Mouse (Mus musculus) CH12.LX (cell line): Measurements from ENCODE around the gene Padi1. TPM values are rescaled to one million over a fixed set of nuclear protein-coding genes. Genes with fewer than 3 reads are reported as not detected.

Experiments used
- DNase-seq: peaks from one replicate; pipeline ENCODE4 v3.0.0-alpha.2; 2013; ENCODE audit errors: extremely low read depth
- H3K27ac ChIP-seq: 2 replicates; pipeline ENCODE4 v1.5.1; 2012; ENCODE audit warnings: low read depth, mild to moderate bottlenecking, control low read depth, moderate library complexity; ENCODE audit not compliant: insufficient read depth
- H3K27me3 ChIP-seq: replicated peaks from 2 replicates; pipeline ENCODE3; 2012; ENCODE audit warnings: inconsistent platforms
- H3K36me3 ChIP-seq, 2 experiments: replicated peaks in 1 of 2; 2 replicates each; pipeline versions ENCODE3 to v1.6.1; 2012; ENCODE audit warnings: inconsistent platforms in 1 of 2, low read length in 1 of 2, mild to moderate bottlenecking in 1 of 2, mixed read lengths in 1 of 2, moderate library complexity in 1 of 2; ENCODE audit not compliant: control insufficient read depth in 1 of 2, insufficient read depth in 1 of 2
- H3K4me1 ChIP-seq, 2 experiments: 2 replicates each; pipeline ENCODE4 v1.6.1; 2012; ENCODE audit warnings: inconsistent platforms in 1 of 2, moderate library complexity in 1 of 2; ENCODE audit not compliant: insufficient read depth in 2 of 2, control insufficient read depth in 1 of 2
- H3K4me2 ChIP-seq: 2 replicates; pipeline ENCODE4 v1.6.1; 2012; ENCODE audit warnings: low read depth, mild to moderate bottlenecking, control low read depth; ENCODE audit not compliant: poor library complexity, insufficient read depth, severe bottlenecking
- H3K4me3 ChIP-seq, 3 experiments: fragments of 150-350 bp in 1 of 3; sonication (generic) in 1 of 3; replicated peaks in 1 of 3; 2 replicates each; pipeline versions ENCODE3 to v1.5.1; 2011 to 2012; ENCODE audit warnings: low read depth in 2 of 3, low read length in 2 of 3, mild to moderate bottlenecking in 2 of 3, moderate library complexity in 2 of 3, control low read depth in 1 of 3, improper control_type of control experiment in 1 of 3, inconsistent platforms in 1 of 3, mixed read lengths in 1 of 3; ENCODE audit not compliant: poor library complexity in 1 of 3
- H3K79me2 ChIP-seq: replicated peaks from 2 replicates; pipeline ENCODE4 v1.6.1; 2012; ENCODE audit warnings: mild to moderate bottlenecking, moderate library complexity; ENCODE audit not compliant: control insufficient read depth, poor library complexity, insufficient read depth, severe bottlenecking; ENCODE audit errors: extremely low read depth
- H3K9ac ChIP-seq: 2 replicates; pipeline ENCODE4 v1.6.1; 2012; ENCODE audit warnings: low read depth, mild to moderate bottlenecking, control low read depth, moderate library complexity; ENCODE audit not compliant: insufficient read depth
- H3K9me3 ChIP-seq: replicated peaks from 2 replicates; pipeline ENCODE3; 2012; ENCODE audit warnings: low read length, inconsistent platforms, mixed read lengths
- BHLHE40 ChIP-seq: IDR thresholded peaks from 2 replicates; pipeline ENCODE4 v1.6.1; 2011; ENCODE audit warnings: mild to moderate bottlenecking, low read depth, low read length, improper control_type of control experiment
- CHD1 ChIP-seq: IDR thresholded peaks from 2 replicates; pipeline ENCODE4 v1.6.1; 2012; ENCODE audit warnings: low read depth, low read length, improper control_type of control experiment, inconsistent platforms
- CHD2 ChIP-seq: IDR thresholded peaks from 2 replicates; pipeline ENCODE4 v1.6.1; 2011; ENCODE audit warnings: low read length, improper control_type of control experiment
- CTCF ChIP-seq, 2 experiments: IDR thresholded peaks in 1 of 2; conservative IDR thresholded peaks in 1 of 2; 2 replicates each; pipeline ENCODE4 v1.5.1; 2011 to 2012; ENCODE audit warnings: low read depth in 2 of 2, low read length in 2 of 2, improper control_type of control experiment in 1 of 2, inconsistent platforms in 1 of 2, mild to moderate bottlenecking in 1 of 2, moderate library complexity in 1 of 2
- E2F4 ChIP-seq: IDR thresholded peaks from 2 replicates; pipeline ENCODE4 v1.6.1; 2011; ENCODE audit warnings: low read depth, low read length, improper control_type of control experiment; ENCODE audit not compliant: insufficient replicate concordance
- ELF1 ChIP-seq: IDR thresholded peaks from 2 replicates; pipeline ENCODE4 v1.6.1; 2014; ENCODE audit warnings: low read depth, mild to moderate bottlenecking, inconsistent platforms, low read length, improper control_type of control experiment
- ETS1 ChIP-seq: conservative IDR thresholded peaks from 2 replicates; pipeline ENCODE4 v1.6.1; 2012; ENCODE audit warnings: low read depth, mild to moderate bottlenecking, inconsistent platforms, low read length, improper control_type of control experiment, moderate library complexity
- GABPA ChIP-seq: IDR thresholded peaks from 2 replicates; pipeline ENCODE4 v1.6.1; 2012; ENCODE audit warnings: low read depth, low read length, improper control_type of control experiment, inconsistent platforms; ENCODE audit not compliant: insufficient replicate concordance
- HCFC1 ChIP-seq: IDR thresholded peaks from 2 replicates; pipeline ENCODE4 v1.6.1; 2012; ENCODE audit warnings: low read depth, mild to moderate bottlenecking, inconsistent platforms, low read length, improper control_type of control experiment
- IRF4 ChIP-seq: IDR thresholded peaks from 2 replicates; pipeline ENCODE4 v1.6.1; 2014; ENCODE audit warnings: low read depth, mild to moderate bottlenecking, inconsistent platforms, low read length, improper control_type of control experiment
- JUN ChIP-seq: IDR thresholded peaks from 2 replicates; pipeline ENCODE4 v1.6.1; 2011; ENCODE audit warnings: low read depth, mild to moderate bottlenecking, low read length, improper control_type of control experiment, moderate library complexity; ENCODE audit not compliant: insufficient read depth
- JUND ChIP-seq: conservative IDR thresholded peaks from 2 replicates; pipeline ENCODE4 v1.6.1; 2011; ENCODE audit warnings: low read depth, low read length, improper control_type of control experiment
- KAT2A ChIP-seq: IDR thresholded peaks from 2 replicates; pipeline ENCODE4 v1.6.1; 2012; ENCODE audit warnings: low read length, improper control_type of control experiment, inconsistent platforms; ENCODE audit not compliant: insufficient replicate concordance
- MAZ ChIP-seq: IDR thresholded peaks from 2 replicates; pipeline ENCODE4 v1.6.1; 2012; ENCODE audit warnings: low read depth, mild to moderate bottlenecking, inconsistent platforms, low read length, improper control_type of control experiment, moderate library complexity
- MEF2A ChIP-seq: IDR thresholded peaks from 2 replicates; pipeline ENCODE4 v1.6.1; 2014; ENCODE audit warnings: low read depth, mild to moderate bottlenecking, inconsistent platforms, low read length, improper control_type of control experiment, borderline replicate concordance
- MXI1 ChIP-seq: IDR thresholded peaks from 2 replicates; pipeline ENCODE4 v1.6.1; 2011; ENCODE audit warnings: mild to moderate bottlenecking, low read depth, low read length, improper control_type of control experiment
- NELFE ChIP-seq: IDR thresholded peaks from 2 replicates; pipeline ENCODE4 v1.6.1; 2011; ENCODE audit warnings: low read depth, low read length, improper control_type of control experiment
- NRF1 ChIP-seq: IDR thresholded peaks from 2 replicates; pipeline ENCODE4 v1.6.1; 2014; ENCODE audit warnings: low read depth, mild to moderate bottlenecking, inconsistent platforms, low read length, improper control_type of control experiment, moderate library complexity
- PAX5 ChIP-seq: IDR thresholded peaks from 2 replicates; pipeline ENCODE4 v1.6.1; 2012; ENCODE audit warnings: low read length, inconsistent platforms, mixed read lengths
- POLR2A ChIP-seq: IDR thresholded peaks from 2 replicates; pipeline ENCODE4 v1.6.1; 2011; ENCODE audit warnings: low read depth, mild to moderate bottlenecking, improper control_type of control experiment, low read length
- RAD21 ChIP-seq: IDR thresholded peaks from 2 replicates; pipeline ENCODE4 v1.6.1; 2011; ENCODE audit warnings: low read depth, mild to moderate bottlenecking, low read length, improper control_type of control experiment, moderate library complexity
- SIN3A ChIP-seq: IDR thresholded peaks from 2 replicates; pipeline ENCODE4 v1.6.1; 2012; ENCODE audit warnings: low read length, improper control_type of control experiment, inconsistent platforms
- UBTF ChIP-seq: IDR thresholded peaks from 2 replicates; pipeline ENCODE4 v1.6.1; 2012; ENCODE audit warnings: low read depth, mild to moderate bottlenecking, inconsistent platforms, low read length, improper control_type of control experiment, moderate library complexity
- USF1 ChIP-seq: IDR thresholded peaks from 2 replicates; pipeline ENCODE4 v1.6.1; 2014; ENCODE audit warnings: low read depth, mild to moderate bottlenecking, inconsistent platforms, low read length, improper control_type of control experiment
- USF2 ChIP-seq: conservative IDR thresholded peaks from 2 replicates; pipeline ENCODE4 v1.6.1; 2011; ENCODE audit warnings: low read depth, low read length, improper control_type of control experiment
- ZC3H11A ChIP-seq: IDR thresholded peaks from 2 replicates; pipeline ENCODE4 v1.6.1; 2012; ENCODE audit warnings: low read depth, mild to moderate bottlenecking, inconsistent platforms, low read length, improper control_type of control experiment
- ZKSCAN1 ChIP-seq: IDR thresholded peaks from 2 replicates; pipeline ENCODE4 v1.6.1; 2012; ENCODE audit warnings: low read depth, inconsistent platforms, low read length, improper control_type of control experiment, borderline replicate concordance
- ZNF384 ChIP-seq: IDR thresholded peaks from 2 replicates; pipeline ENCODE4 v1.6.1; 2012; ENCODE audit warnings: low read depth, low read length, improper control_type of control experiment, inconsistent platforms
- dilution Hi-C: fragments of 300-500 bp; cut with MboI; formaldehyde crosslinking; loops from 2 replicates; pipeline ENCODE4 v1.14.3; 2020; ENCODE audit warnings: low sequenced_read_pairs; ENCODE audit not compliant: extremely low pct_unique_long_range_greater_than_20kb, extremely low pct_ligation_motif_present
- in situ Hi-C: fragments of 300-500 bp; cut with MboI; formaldehyde crosslinking; loops from 3 replicates; pipeline ENCODE4 v1.14.3; 2019; ENCODE audit warnings: low sequenced_read_pairs, low pct_ligation_motif_present, low pct_unique_long_range_greater_than_20kb, mixed read lengths
- polyA plus RNA-seq: library from polyadenylated mRNA; unstranded; fragments of >175 nt; gene quantifications from 2 replicates; pipeline ENCODE4 v1.2.1, GENCODE M21; 2012; ENCODE audit warnings: low read depth; ENCODE audit not compliant: insufficient read length
- total RNA-seq, 2 experiments: library from RNA; depleted of rRNA; stranded (reverse); fragments of 300-350 nt in 1 of 2; fragments of >200 nt in 1 of 2; gene quantifications; 2 replicates each; pipeline ENCODE4 v1.2.3; 2012 to 2014

The Padi1 gene
- total and polyA plus RNA-seq, 3 experiments: 0.04 TPM; not detected in 2

DNA sequence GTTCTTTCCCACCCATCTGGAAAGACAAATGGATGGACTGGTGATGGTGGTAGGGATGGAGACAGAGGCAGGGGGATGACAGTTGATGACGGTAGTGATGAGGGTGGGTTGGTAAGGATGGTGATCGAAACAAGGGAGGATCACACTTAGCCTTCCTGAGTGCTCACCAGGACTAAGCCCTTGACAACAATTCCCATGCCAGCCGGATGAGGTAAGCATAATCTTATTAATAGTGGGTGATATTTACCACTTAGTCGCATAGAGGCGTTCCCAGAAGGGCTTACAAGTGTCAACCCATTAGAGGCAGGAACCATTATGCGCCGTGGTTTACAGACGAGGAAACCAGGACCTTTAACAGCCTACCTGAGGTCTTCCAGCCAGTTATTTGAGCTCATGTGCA, 24.4 kb upstream of the Padi1 start:
- H3K79me2 ChIP-seq: no peaks in the 10 kb centered on the region
- peaks cover 0 to 4% of the 10 kb centered on the region in 2 experiments; a peak in 2 of 4 replicates for H3K4me1 ChIP-seq
- peaks cover 16% of the 10 kb centered on the region for H3K9me3 ChIP-seq
- peaks cover 50% of the 10 kb centered on the region for H3K27me3 ChIP-seq
- no peak overlapping the region for H3K4me3 ChIP-seq
- in situ Hi-C loops (no loop called here), dilution Hi-C loops (no loop called here)
- no peak for DNase-seq
- H3K36me3 ChIP-seq: no peaks in the 10 kb centered on the region
- no peak overlapping the region for H3K4me2 ChIP-seq
- TF ChIP-seq JUND (no peak), USF2 (no peak), BHLHE40 (no peak), E2F4 (no peak), CHD1 (no peak), ZC3H11A (no peak), SIN3A (no peak), UBTF (no peak), CHD2 (no peak), KAT2A (no peak), MXI1 (no peak), MAZ (no peak), USF1 (no peak), NELFE (no peak), NRF1 (no peak)
- no peak overlapping the region for H3K27ac ChIP-seq
- H3K9ac ChIP-seq: no peak overlapping the region

DNA sequence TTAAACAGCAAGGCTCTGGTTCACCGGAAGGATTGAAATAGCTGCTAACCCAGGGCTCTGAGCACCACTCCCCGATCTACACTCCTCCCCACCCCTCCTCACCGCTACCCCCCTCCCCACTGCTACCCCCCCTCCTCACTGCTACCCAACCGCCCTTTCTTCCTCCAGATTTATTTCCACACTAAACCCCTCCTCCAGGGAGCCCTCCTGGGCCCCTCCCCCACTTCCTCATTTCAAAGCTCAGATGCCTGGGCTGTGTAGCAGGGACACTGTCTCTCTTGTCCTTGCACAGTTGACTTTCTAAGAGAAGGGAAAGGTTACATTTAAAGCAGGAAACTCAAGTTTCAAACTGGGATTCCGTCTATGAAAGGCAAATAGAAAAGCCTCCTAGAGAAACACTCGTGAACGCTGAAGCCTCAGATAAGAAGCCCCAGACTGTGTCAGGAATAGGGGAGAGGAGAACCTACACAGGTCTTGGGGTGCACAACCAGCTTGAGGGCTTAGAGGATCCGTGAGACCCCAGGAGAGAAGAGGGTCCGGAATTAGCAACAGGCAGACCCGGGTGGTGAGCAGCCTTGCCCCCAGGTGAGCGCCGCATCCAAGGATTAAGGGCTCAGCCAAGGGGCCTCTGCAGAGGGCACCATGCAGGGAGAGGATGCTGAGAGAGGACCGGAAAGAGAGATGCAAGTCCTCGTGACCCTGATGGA, 23.1 kb upstream of the Padi1 start:
- Histone ChIP-seq H3K36me3 (no peaks in the 10 kb centered on the region), H3K4me1 (peaks cover 0 to 4% of the 10 kb centered on the region in 2 experiments; a peak in 2 of 4 replicates), H3K27ac (no peak overlapping the region), H3K9me3 (peaks cover 8% of the 10 kb centered on the region), H3K4me3 (no peak overlapping the region), H3K4me2 (0 out of 2 replicates have a peak overlapping the region, but pooled peaks have one; percentile 18), H3K79me2 (no peaks in the 10 kb centered on the region), H3K27me3 (peaks cover 51% of the 10 kb centered on the region), H3K9ac (no peak overlapping the region)
- DNase-seq: peak; percentile 39
- no peak for TF ChIP-seq POLR2A
- TF ChIP-seq CHD1: no peak
- TF ChIP-seq PAX5: no peak
- no peak for TF ChIP-seq IRF4
- TF ChIP-seq UBTF: no peak
- TF ChIP-seq MEF2A: no peak
- TF ChIP-seq JUND: no peak
- peak; percentile 56; the same call in 1 of the 2 replicates for TF ChIP-seq CHD2
- TF ChIP-seq MXI1: no peak
- no peak for TF ChIP-seq ZKSCAN1
- TF ChIP-seq NELFE: no peak
- TF ChIP-seq GABPA: no peak
- no peak for TF ChIP-seq ZNF384
- no peak for TF ChIP-seq USF1
- TF ChIP-seq BHLHE40: no peak
- TF ChIP-seq HCFC1: no peak
- TF ChIP-seq ZC3H11A: no peak
- 0 out of 2 replicates have a peak, but pooled peaks have one; percentile 17 for TF ChIP-seq ELF1
- no peak for TF ChIP-seq E2F4
- no peak for TF ChIP-seq JUN
- no peak for TF ChIP-seq CTCF (conservative IDR thresholded peaks at IDR 0.05 in 1 of 2, IDR thresholded peaks at IDR 0.05 in 1 of 2; ENCODE audit: low read depth in 2 of 2, low read length in 2 of 2)
- no peak for TF ChIP-seq RAD21
- TF ChIP-seq MAZ: 0 out of 2 replicates have a peak, but pooled peaks have one; percentile 42
- no peak for TF ChIP-seq ETS1
- in situ Hi-C loops: no loop called here
- dilution Hi-C loops: no loop called here
